Mouse (Mus musculus) testis, postnatal 10 days (tissue): Measurements from ENCODE around the gene Klhdc8b.
A peak's percentile ranks its signal among the peaks of the same experiment; 100 is the strongest.

Source experiments
- DNase-seq: peaks from one replicate; pipeline ENCODE4 v3.0.0; 2021; ENCODE audit warnings: low spot score

The Klhdc8b gene

GRCm38 (mm10) chr9:108481520-108482210 is 20.3 kb upstream of the Klhdc8b start:
- no peak for DNase-seq

GRCm38 (mm10) chr9:108480813-108481519 is 19.6 kb upstream of the Klhdc8b start:
- DNase-seq = no peak

- no peak for DNase-seq
Observed at GRCm38 (mm10) chr9:108479721-108480351, 18.5 kb upstream of the Klhdc8b start, which contains the start of gene Lamb2. Gene Lamb2 (plus strand): TSS chr9:108479736.

GRCm38 (mm10) chr9:108479241-108479640 is 17.9 kb upstream of the Klhdc8b start:
- no peak for DNase-seq

GRCm38 (mm10) chr9:108478638-108479156 is 17.3 kb upstream of the Klhdc8b start:
- DNase-seq = peak; percentile 91

- no peak for DNase-seq
Observed at GRCm38 (mm10) chr9:108474528-108474927, 13.1 kb upstream of the Klhdc8b start.

GRCm38 (mm10) chr9:108469845-108470244 is 8.5 kb upstream of the Klhdc8b start:
- DNase-seq = no peak

- DNase-seq = no peak
Observed at GRCm38 (mm10) chr9:108469430-108469829, 8.0 kb upstream of the Klhdc8b start.

- DNase-seq = no peak
Observed at GRCm38 (mm10) chr9:108466219-108466618, 4.8 kb upstream of the Klhdc8b start.

- DNase-seq = no peak
Observed at GRCm38 (mm10) chr9:108463713-108464112, 2.3 kb upstream of the Klhdc8b start.

- DNase-seq = no peak
Observed at GRCm38 (mm10) chr9:108462192-108462591, 811 bp upstream of the Klhdc8b start.

GRCm38 (mm10) chr9:108461675-108462074 is 294 bp upstream of the Klhdc8b start:
- no peak for DNase-seq

- peak; percentile 91 for DNase-seq
Observed at GRCm38 (mm10) chr9:108460319-108461178, 832 bp downstream of the Klhdc8b start, which contains the start of gene Ccdc71. Gene Ccdc71 (plus strand): TSS chr9:108460527.

- DNase-seq = no peak
Observed at GRCm38 (mm10) chr9:108459939-108460318, 1.5 kb downstream of the Klhdc8b start.

- no peak for DNase-seq
Observed at GRCm38 (mm10) chr9:108456953-108457352, 4.4 kb downstream of the Klhdc8b start.

GRCm38 (mm10) chr9:108455747-108456571 is 5.4 kb downstream of the Klhdc8b start:
- DNase-seq = no peak

- no peak for DNase-seq
Observed at GRCm38 (mm10) chr9:108454429-108454828, 7.0 kb downstream of the Klhdc8b start.

- DNase-seq = no peak
Observed at GRCm38 (mm10) chr9:108453458-108453857, 7.9 kb downstream of the Klhdc8b start.

GRCm38 (mm10) chr9:108452911-108453310 is 8.5 kb downstream of the Klhdc8b start:
- no peak for DNase-seq

GRCm38 (mm10) chr9:108452291-108452906 is 9.0 kb downstream of the Klhdc8b start:
- DNase-seq = peak; percentile 97
